Mouse (Mus musculus) brain, embryonic 18.5 days (tissue): ENCODE measurements around the gene Xpo5.

Experiments used
- DNase-seq: peaks from one replicate; pipeline ENCODE4 v3.0.0-alpha.2; 2012; ENCODE audit warnings: low read depth, low spot score

The Xpo5 gene

DNA sequence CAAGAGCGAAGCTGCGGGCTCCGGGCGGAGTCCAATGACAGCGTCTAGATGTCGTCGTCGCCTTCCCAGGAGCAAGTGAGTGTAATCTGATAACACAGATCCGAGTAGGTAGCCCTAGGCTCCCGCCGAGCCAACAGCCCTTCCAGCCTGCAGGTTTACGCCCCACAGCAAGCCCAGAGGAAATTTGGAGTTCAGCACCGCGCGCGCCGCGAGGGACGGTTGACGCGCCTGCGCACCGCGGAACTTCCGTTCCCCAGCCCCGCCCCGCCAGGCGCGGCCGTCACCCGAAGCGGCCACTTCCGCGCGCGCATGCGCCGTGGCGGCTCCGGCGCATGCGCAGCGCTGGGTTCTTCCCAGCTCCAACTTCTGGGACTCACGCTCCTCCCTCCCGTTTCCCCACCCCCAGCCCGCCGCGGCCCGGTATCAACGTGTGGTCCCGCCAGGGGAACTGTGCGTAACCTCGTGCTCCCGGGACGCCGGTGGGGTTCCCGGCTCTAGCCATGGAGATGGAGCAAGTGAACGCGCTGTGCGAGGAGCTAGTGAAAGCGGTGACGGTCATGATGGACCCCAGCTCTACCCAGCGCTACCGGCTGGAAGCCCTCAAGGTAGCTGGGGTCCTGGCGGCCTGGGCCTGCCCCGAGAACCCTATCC is at the start of gene Xpo5, which contains the start of gene Polh:
TSS of gene Xpo5 (plus strand) at position 362 of the 651 bp plus-strand sequence.
TSS of gene Polh (minus strand) at position 225 of the 651 bp plus-strand sequence.
- DNase-seq = peak; percentile 89

DNA sequence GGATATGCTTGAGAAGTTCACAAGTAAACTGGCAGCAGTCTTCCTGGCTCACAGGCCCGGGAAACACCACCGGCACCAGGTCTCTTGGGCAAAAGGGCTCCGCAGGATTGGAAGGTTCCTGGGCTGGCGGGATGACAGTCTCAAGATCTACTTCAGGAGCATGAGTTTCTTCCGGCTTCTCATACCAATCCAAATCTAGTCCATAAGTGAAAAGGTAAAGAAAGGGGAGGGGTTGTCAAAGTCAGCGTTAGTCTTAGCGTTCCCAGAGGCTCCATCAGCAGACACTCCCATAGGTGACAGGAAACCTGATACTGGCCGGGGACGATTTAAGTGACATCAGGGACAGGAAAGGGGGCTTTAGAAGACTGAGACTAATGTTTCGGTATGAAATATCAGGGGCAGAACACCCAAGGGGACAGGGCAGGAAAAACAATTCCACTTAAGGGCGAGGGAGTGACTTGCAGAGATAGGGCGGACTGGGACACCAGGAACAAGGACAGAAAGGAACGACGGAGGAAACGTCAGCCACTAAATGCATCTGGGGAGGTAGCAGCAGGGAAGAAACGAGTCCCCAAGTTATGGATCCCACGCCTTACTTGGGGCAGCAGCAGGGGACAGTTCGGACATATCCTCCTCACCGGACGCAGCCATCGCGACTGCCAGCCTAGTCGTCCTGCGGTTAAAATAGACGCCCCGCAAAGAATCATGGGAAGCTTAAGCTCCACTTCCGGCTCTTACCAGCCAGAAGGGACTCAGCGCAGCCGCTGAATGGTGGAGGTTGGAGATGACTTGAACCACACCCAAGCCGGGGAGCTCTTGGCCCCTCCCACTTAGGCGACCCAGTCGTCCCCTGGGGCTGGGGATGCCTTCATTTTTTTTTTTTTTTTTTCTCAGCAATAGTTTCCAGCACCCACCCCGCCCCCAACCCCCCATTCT is 49.5 kb upstream of the Xpo5 start, which contains the start of gene Mad2l1bp:
TSS of gene Mad2l1bp (minus strand) at position 707 of the 936 bp plus-strand sequence.
- DNase-seq = peak; percentile 81

DNA sequence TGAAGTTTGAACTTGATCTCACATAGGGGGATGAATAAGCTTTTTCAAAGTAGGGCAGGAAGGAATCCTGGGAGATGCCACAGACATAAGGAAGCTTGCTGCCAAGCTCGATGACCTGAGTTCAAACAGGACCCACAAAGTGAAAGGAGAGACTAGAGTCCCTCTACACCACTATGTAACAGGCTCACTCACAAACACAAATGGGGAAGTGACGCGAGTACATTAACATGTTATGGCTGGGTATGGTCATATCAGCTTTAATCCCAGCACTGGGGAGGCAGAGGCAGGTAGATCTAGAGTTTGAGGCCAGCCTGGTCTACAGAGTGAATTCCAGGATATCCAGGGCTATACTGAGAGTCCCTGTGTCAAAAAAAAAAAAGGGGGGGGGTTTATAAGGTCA is 48.2 kb upstream of the Xpo5 start:
- no peak for DNase-seq

DNA sequence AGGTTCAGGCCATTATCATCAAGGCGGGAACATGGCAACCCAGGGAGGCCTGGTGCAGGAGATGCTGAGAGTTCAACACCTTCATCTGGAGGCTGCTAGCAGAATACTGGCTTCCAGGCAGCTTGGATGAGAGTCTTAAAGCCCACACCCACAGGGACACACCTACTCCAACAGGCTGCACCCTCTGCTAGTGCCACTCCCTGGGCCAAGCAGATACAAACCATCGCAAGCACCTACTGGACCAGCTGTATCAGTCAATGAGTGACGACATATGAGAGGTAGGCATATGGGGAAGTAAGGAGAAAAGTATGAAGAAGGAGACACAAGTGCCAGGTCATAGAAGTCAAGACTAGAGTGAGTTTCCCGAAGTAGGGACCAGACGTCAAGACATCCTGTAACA is 45.9 kb upstream of the Xpo5 start:
- no peak for DNase-seq

DNA sequence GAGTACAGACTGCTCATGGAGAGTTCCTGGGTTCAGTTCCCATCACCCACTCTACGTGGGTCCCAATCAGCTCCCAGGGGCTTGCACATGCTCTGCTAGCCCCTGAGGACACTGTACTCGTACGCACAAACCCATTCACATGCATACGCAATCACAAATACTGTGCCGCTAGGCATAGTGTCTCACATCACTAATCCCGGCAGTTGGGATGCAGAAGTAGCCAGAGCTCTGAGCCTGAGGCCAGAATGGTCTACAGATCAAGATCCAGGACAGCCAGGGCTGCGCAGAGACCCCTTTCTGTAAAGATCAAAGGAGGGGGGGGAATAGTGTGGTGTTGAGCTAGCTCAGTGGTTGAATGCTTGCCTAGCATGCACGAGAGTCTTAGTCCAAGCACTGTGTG is 45.5 kb upstream of the Xpo5 start:
- no peak for DNase-seq

DNA sequence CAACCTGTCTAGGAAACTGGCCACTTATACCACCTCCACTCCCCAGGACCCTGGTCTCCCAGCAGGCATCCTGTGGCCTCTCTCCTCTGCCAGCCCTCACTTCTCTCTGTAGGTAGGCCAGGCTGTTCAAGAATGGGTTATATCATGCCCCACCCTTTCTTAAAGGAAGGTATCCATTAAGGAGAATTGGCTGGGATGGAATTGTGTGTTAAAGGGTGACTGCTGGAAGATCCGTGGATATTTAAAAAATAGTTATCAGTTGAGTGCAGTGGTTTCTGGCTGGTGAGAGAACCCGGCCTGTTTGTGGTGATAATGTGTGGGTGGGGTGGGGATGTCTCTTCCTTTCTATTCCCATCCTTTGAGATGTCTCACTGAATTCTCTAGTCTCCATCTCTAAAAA is 43.3 kb upstream of the Xpo5 start:
- DNase-seq = no peak

DNA sequence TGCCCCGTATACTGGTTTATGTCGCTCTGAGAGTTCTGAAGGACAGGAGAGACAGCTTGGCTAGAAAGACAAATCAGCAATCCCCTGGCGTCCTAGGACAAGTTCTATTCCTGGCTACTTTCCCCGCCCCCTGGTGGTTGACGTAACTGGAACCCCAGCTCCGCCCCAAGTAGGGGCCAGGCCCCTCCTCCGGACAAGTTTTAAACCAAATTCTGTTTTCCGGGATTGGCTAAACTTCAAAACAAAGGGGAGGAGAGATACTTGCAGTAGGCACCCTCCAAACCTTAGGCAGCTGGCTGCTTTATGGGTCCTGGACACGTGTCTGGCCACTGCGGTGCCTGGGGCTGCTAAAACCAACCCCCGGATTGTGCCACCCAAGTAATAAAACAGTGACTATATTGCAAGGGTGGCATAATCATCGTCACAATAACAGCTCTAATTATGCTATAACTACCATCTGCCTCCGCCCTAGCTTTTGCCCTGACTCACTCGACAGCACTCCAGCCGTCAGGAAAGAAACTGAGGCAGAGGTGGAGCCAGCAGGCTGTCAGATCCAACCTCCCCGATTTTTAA is 42.4 kb upstream of the Xpo5 start:
- DNase-seq = no peak

DNA sequence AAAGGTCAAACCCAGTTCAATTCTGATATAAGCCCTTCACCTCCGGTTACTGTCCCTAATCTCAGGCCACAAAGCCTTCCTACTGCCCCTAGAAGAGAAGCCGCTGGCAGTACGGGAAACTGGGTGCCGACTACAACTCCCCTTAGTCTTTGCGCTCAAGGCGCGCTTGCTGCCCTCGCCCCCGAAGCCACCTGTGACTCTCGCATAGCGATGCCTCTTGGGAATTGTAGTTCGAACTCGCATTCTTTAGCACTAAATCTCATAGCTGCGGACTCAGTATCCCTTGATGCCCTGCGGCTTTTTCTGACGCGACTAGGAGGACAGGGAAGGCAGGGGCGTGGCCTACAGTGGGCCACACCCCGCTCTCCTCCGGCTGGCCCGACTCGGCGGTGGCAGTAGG is 41.9 kb upstream of the Xpo5 start, which contains the start of gene Gtpbp2:
TSS of gene Gtpbp2 (plus strand) at position 347 of the 400 bp plus-strand sequence.
- DNase-seq = peak; percentile 99

DNA sequence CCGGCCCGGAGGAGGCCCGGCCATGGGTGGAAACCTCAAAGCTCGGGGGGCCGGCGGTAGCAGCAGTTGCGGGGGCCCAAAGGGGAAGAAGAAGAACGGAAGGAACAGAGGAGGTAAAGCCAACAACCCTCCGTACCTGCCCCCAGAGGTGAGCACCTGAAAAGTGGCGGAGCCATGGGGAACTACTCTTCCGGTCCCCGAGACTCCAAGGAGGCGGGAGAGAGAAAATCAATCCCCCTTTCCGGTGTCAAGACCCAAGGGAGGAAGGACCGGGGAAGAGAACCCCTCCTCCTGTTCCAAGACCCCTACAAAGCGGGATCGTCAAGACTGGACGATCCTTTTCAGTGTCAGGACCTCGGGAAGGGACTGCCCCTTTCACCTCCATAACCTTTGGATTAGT is 41.4 kb upstream of the Xpo5 start:
- no peak for DNase-seq

DNA sequence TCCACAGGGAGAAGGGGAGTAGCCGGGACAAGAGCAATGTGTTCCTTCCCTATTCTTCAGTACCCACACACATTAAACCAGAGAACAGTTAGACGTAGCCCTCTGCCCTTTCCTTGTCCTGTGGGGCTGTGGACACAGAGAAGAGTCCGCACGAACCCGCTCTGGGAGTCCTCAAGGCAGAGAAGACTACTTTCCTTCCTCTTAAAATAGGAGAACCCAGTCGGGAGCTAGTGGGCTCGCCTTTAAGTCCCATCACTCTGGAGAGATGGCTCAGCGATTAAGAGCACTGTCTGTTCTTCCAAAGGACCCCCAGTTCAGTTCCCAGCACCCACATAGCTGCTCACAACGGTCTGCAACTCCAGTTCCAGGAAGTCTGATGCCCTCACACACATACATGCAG is 40.9 kb upstream of the Xpo5 start:
- DNase-seq = no peak

DNA sequence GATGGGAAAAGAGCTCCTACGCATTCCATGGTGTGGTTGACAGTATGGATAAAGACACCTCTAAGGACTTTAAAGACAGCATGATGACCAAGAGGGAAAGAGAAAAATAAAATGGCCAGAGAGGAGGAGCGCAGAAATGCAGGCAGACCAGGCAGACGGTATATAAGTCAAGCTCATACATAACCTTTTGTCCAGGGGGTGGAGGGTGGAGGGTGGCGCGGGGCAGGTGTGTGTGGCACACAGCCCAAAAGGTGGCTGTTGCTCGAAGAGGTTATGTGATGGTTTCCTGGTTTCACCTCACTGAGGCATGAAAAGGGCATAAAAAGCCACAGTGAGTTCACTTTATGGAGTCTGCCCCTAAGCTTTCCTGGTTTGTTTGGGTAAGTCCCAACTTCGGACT is 40.0 kb upstream of the Xpo5 start:
- no peak for DNase-seq

DNA sequence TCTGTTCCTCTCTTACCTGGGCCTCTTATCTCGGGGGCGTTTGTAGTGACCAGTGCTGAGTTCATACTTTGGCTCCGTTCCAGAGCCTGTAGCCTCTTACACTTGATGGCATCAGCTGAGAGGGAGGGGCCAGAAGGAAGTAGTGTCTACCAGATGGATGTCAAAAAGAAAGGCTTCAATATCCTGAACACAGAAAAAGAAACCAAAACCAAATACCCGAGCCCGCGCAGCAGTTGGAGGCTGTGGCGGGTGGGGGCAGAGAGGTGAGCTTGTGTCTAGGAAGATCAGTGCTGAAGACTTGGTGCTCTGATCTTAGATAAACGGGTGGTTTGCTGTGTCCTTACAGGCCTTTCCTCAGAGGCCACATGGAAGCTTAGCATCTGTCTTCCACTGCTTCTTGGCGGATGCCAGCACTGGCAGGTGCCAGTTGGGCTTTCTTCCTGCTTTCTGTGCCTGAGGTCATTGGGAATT is 39.6 kb upstream of the Xpo5 start:
- DNase-seq = no peak

DNA sequence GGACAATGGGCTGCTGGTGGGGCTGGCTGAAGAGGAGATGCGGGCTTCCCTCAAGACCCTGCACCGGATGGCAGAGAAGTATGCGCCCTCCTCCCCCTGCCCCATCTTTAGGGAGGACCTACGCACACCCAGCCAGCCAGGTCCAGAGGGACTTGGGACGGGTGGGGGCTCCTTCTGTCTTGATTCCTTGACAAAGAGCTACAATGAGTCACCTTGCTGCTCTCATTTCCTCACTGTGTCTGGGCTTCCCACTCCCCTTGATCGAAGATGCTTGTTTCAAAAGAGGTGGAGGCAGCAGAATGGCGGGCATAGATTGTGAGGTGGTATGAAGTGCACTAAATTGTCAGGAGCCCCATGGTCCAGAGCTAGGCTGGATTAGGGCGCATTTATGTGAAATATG is 38.3 kb upstream of the Xpo5 start:
- DNase-seq = no peak

DNA sequence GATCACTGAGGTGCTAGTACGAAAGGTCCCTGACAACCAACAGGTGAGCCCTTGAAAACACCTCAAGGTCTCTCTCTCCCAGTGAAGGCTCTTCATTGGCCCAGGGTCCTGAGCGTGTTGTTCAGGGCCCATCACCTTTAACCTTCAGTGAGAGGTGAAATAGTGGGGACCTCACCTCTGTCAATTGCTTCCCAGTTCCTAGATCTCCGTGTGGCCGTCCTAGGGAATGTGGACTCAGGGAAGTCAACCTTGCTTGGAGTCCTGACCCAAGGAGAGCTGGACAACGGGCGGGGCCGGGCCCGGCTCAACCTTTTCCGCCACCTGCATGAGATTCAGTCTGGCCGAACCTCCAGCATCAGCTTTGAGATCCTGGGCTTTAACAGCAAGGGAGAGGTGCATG is 37.8 kb upstream of the Xpo5 start:
- DNase-seq = no peak

DNA sequence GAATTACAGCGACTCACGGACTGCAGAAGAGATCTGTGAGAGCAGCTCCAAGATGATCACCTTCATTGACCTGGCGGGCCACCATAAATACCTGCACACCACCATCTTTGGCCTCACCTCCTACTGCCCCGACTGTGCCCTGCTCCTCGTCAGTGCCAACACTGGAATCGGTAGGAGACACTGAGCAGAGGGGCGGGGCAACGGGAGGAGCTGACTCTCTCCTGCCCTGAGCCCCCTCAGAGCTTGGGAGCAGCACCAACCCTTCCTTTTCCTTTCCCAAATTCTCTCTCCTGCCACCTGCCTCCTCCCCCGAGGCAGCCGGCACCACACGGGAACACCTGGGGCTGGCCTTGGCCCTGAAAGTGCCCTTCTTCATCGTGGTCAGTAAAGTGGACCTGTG is 37.1 kb upstream of the Xpo5 start:
- DNase-seq = no peak

DNA sequence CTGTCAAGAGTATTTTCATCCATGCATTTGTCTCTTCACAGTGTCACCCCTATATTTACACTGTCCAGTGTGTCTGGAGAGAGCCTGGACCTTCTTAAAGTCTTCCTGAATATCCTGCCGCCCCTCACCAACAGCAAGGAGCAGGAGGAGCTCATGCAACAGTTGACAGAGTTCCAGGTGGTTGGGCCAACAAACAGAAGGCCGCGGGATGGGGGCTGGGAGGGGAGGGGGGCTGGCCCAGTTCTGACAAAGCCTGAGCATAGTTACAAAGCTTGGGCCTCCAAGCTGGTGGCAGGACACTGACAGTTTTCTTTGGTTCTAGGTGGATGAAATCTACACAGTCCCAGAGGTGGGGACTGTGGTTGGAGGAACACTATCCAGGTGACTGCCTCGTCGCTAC is 36.3 kb upstream of the Xpo5 start:
- no peak for DNase-seq

DNA sequence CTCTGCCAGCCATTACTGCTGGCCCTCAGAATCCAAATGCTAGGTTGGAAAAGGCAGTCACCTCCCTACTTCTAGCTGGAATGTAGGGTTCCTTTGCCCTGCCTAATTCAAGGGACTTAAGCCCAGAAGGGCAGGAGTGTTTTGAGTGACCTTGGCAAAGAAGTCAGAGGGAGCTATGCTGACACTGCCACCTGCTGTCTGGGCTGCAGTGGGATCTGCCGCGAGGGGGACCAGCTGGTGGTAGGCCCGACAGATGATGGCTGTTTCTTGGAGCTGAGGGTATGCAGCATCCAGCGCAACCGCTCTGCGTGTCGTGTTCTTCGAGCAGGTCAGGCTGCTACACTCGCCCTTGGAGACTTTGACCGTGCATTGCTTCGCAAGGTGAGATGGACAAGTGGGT is 35.6 kb upstream of the Xpo5 start:
- no peak for DNase-seq

DNA sequence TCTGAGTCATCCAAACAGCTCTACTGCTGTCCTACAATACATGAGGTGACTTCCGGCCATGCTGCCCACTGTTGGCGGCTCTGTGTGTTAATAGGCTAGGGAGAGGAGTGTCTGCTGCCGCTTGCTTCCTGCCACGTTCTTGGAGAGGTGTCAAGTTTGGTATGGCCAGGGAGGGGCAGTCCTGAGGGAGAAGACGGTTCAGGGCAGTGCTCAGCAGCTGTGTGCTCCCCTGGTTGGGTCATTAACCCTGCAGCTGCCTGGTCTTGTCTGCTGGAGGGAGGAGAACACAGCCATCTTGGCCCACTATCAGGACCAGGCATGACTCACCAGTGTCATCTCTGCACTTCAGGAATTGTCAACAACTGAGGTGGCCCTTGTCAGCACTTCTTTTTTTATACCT is 34.3 kb upstream of the Xpo5 start:
- no peak for DNase-seq

DNA sequence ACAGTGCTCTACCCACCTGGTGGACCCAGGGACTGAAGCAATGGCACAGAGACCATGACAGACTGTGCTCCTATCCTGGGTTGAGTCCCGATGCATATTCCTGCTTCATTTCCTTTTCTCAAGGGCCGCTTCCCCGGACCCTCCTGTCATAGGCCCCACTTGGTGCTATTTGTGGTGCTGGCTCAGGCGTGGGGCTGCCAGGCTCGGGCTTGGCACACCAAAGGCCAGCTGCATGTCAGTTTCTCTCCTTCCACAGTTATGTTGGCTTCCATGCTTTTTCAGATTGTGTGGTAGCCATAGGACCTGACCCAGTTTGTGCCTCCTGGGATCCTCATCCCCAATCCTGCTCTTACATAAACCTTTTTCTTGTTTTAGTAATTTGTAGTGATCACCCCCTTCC is 33.8 kb upstream of the Xpo5 start:
- DNase-seq = no peak

DNA sequence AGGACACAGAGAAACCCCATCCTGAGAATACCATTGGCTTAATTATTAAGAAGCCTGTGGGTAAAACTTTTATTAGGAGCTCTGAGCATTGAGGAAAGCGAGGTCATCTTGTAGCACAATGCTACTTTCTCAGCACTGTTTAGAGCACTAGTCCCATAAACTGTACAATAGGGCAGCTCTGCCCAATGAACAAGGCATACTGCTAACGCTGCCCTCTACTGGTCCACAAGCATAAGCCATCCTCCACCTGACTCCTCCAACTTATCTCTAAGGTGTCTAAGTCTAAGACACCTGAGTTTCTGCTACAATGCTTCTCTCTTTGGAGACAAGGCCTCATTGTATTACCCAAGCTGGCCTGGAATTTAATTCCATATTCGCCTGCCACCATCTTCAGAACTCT is 32.0 kb upstream of the Xpo5 start:
- no peak for DNase-seq

DNA sequence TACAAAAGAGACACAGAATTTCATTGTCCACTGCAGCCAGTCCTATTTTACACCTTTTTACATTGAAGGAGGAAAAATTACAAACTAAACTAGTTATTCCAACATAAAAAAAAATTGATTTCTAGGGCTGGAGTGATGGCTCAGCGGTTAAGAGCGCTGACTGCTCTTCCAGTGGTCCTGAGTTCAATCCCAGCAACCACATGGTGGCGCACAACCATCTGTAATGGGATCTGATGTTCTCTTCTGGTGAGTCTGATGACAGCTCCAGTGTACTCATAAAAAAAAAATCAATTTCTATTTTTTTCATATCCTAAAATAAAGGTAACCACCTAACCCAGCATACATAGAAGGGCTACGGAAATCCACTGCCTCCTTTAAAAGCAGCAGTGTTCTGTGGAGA is 20.3 kb upstream of the Xpo5 start:
- no peak for DNase-seq

DNA sequence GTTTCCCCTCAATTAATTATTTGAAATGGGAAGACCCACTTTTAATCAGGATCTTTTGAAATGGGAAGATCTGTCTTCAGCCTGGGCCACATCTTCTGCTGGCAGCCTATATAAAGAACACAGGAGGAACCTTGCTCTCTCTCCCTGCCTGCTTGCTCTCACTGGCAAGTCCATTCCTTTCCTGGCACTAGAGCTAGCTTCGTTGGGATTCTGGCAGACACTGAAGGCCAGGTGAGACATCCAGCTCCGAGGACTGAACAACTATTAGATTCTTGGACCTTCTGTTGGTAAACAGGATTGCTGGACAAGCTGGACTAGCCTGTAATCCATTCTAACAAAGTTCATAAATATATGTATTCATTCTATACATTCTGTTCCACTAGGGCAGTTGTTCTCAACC is 13.8 kb upstream of the Xpo5 start:
- no peak for DNase-seq
